In the genomic region with DNA sequence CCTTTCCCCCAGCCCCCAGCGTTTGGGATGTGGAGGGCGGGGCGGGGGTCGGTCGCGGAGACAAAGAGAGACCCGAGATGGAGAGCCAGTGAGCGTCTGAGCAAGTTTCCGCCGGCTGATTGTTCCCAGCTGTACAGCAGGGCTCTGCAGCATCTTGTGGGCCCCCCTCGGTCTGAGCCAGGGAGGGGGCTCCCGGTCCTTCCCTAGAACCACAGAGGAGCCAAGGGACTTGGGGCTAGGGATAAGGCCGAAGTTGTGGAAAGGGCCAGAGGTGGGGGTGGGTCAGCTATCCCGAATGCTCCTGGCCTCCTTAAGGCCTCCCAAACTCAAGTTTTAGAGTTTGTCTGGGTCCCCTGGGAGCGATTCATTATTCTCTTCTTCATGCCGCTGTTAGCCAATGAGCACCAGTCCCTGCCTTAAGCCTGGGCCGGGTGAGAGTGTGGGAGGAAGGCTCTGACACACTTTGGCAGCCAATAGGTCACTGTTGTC, we compare ENCODE assay signal across 8 mouse cellular contexts. TPM values are rescaled to one million over a fixed set of nuclear protein-coding genes. Genes with fewer than 3 reads are reported as not detected.
DNase-seq lines count a peak whose midpoint lies in the region; ATAC-seq and TF ChIP-seq lines count a peak whose summit lies in the region.

No protein-coding gene starts in this region.

- H3K4me1 ChIP-seq in cortical plate, adult 2 months (ENCODE audit: control insufficient read depth, insufficient read depth, low read length) = peaks cover 8% of the 10 kb centered on the region; the same call in 1 of the 2 replicates
- H3K4me1 ChIP-seq in hindbrain, embryonic 16.5 days (ENCODE audit: control insufficient read depth, insufficient read depth, low read depth, low read length) = peaks cover 18% of the 10 kb centered on the region
- peaks cover 12% of the 10 kb centered on the region for H3K4me1 ChIP-seq in lung, embryonic 16.5 days (replicated peaks; ENCODE audit: control insufficient read depth, insufficient read depth, low read length)
- 0 out of 2 replicates have a peak, but pooled peaks cover 2% of the 10 kb centered on the region for H3K4me1 ChIP-seq in stomach, postnatal 0 days (replicated peaks; ENCODE audit: control insufficient read depth, insufficient read depth)

- no peak for TF ChIP-seq CTCF in cortical plate, adult 2 months (IDR thresholded peaks at IDR 0.05; ENCODE audit: extremely low read depth, insufficient read depth, low read length)
- TF ChIP-seq CTCF in stomach, postnatal 0 days (IDR thresholded peaks at IDR 0.05; ENCODE audit: low read depth) = no peak

- 0% methylated on average over 17 of the region's 17 CpGs for WGBS in hindbrain, embryonic 16.5 days
- 3% methylated on average over 16 of the region's 17 CpGs for WGBS in lung, embryonic 16.5 days
- WGBS in stomach, postnatal 0 days = 4% methylated on average over 17 of the region's 17 CpGs

- no peak for TF ChIP-seq POLR2A in cortical plate, adult 2 months (IDR thresholded peaks at IDR 0.05; ENCODE audit: extremely low read depth, insufficient read depth, low read length)

- H3K27ac ChIP-seq in cortical plate, adult 2 months (ENCODE audit: insufficient read depth, low read length) = no peak overlapping the region
- peak overlapping the region; percentile 81 for H3K27ac ChIP-seq in hindbrain, embryonic 16.5 days (ENCODE audit: low read depth, low read length)
- H3K27ac ChIP-seq in lung, embryonic 16.5 days (ENCODE audit: low read length) = peak overlapping the region; percentile 94
- peak overlapping the region; percentile 78 for H3K27ac ChIP-seq in stomach, postnatal 0 days (replicated peaks)

- H3K4me3 ChIP-seq in cortical plate, adult 2 months (ENCODE audit: insufficient read depth, low read length) = peak overlapping the region; percentile 59
- H3K4me3 ChIP-seq in hindbrain, embryonic 16.5 days (ENCODE audit: low read length) = peak overlapping the region; percentile 71
- H3K4me3 ChIP-seq in lung, embryonic 16.5 days (ENCODE audit: low read length) = peak overlapping the region; percentile 77
- H3K4me3 ChIP-seq in stomach, postnatal 0 days (ENCODE audit: low read depth, low read length) = peak overlapping the region; percentile 61

- no peaks in the 10 kb centered on the region for H3K9me3 ChIP-seq in hindbrain, embryonic 16.5 days (ENCODE audit: control insufficient read depth, low read length)
- no peaks in the 10 kb centered on the region for H3K9me3 ChIP-seq in lung, embryonic 16.5 days (ENCODE audit: control insufficient read depth, low read length)
- no peaks in the 10 kb centered on the region for H3K9me3 ChIP-seq in stomach, postnatal 0 days (ENCODE audit: control insufficient read depth, low read length)

- no peaks in the 10 kb centered on the region for H3K27me3 ChIP-seq in hindbrain, embryonic 16.5 days (replicated peaks; ENCODE audit: control insufficient read depth, insufficient read depth, low read length)
- H3K27me3 ChIP-seq in lung, embryonic 16.5 days (ENCODE audit: control insufficient read depth, insufficient read depth, low read depth, low read length) = no peaks in the 10 kb centered on the region
- H3K27me3 ChIP-seq in stomach, postnatal 0 days (ENCODE audit: control insufficient read depth, insufficient read depth, low read length) = no peaks in the 10 kb centered on the region

- H3K36me3 ChIP-seq in hindbrain, embryonic 16.5 days (ENCODE audit: control insufficient read depth, insufficient read depth, low read length) = peaks cover 24% of the 10 kb centered on the region
- H3K36me3 ChIP-seq in lung, embryonic 16.5 days (ENCODE audit: control insufficient read depth, insufficient read depth, low read length) = peaks cover 30% of the 10 kb centered on the region
- peaks cover 10% of the 10 kb centered on the region for H3K36me3 ChIP-seq in stomach, postnatal 0 days (ENCODE audit: control insufficient read depth, insufficient read depth, low read length)

- H3K9ac ChIP-seq in hindbrain, embryonic 16.5 days (ENCODE audit: low read depth, low read length) = peak overlapping the region; percentile 83
- peak overlapping the region; percentile 87 for H3K9ac ChIP-seq in lung, embryonic 16.5 days (ENCODE audit: low read length)
- H3K9ac ChIP-seq in stomach, postnatal 0 days (ENCODE audit: low read length) = peak overlapping the region; percentile 77

- TF ChIP-seq EP300 in stomach, postnatal 0 days (optimal IDR thresholded peaks at IDR 0.05) = no peak

- peak overlapping the region; percentile 67 for H3K4me2 ChIP-seq in hindbrain, embryonic 16.5 days (ENCODE audit: low read length)
- peak overlapping the region; percentile 63 for H3K4me2 ChIP-seq in lung, embryonic 16.5 days (ENCODE audit: low read depth, low read length)
- H3K4me2 ChIP-seq in stomach, postnatal 0 days (replicated peaks; ENCODE audit: low read depth) = peak overlapping the region; percentile 61

- peak; percentile 43 for ATAC-seq in hindbrain, embryonic 16.5 days
- peak; percentile 69 for ATAC-seq in lung, embryonic 16.5 days (ENCODE audit: low read depth)
- no peak; the same call in 1 of the 2 replicates for ATAC-seq in stomach, postnatal 0 days (ENCODE audit: low FRiP score, low TSS enrichment)

- DNase-seq in fibroblast of lung, adult 2 months (ENCODE audit: low read depth) = peak; percentile 10
- DNase-seq in stomach, postnatal 0 days (ENCODE audit: low spot score) = no peak
- no peak for DNase-seq in cerebellum, adult 11-12 months
- no peak for DNase-seq in natural killer cell, adult 2 months (ENCODE audit: low spot score in 2 of 2)
- no peak for DNase-seq in B cell, adult 2 months

RNA-seq across cellular contexts. Expression of gene Mfap2, which starts 0.8 kb away (rescaled TPM):
- polyA plus RNA-seq in cortical plate, adult 2 months (2012; rRNA removed) = 9.6 and 10.9 TPM in 2 replicates
- 130 and 180 TPM in 2 replicates for polyA plus RNA-seq in hindbrain, embryonic 16.5 days (2015; fragmentation: Nextera tagmentation; extraction: Ambion mirVana)
- polyA plus RNA-seq in lung, embryonic 16.5 days (2015; fragmentation: Nextera tagmentation; extraction: Ambion mirVana) = 500 and 511 TPM in 2 replicates
- 244 and 247 TPM in 2 replicates for polyA plus RNA-seq in stomach, postnatal 0 days (2015; fragmentation: Nextera tagmentation; extraction: Ambion mirVana)

RNA-seq across cellular contexts. Expression of gene Atp13a2, which starts 24.3 kb away (rescaled TPM):
- polyA plus RNA-seq in cortical plate, adult 2 months (2012; rRNA removed) = 180 and 187 TPM in 2 replicates
- polyA plus RNA-seq in hindbrain, embryonic 16.5 days (2015; fragmentation: Nextera tagmentation; extraction: Ambion mirVana) = 185 and 196 TPM in 2 replicates
- 34.5 and 35.6 TPM in 2 replicates for polyA plus RNA-seq in lung, embryonic 16.5 days (2015; fragmentation: Nextera tagmentation; extraction: Ambion mirVana)
- 14.4 and 15.9 TPM in 2 replicates for polyA plus RNA-seq in stomach, postnatal 0 days (2015; fragmentation: Nextera tagmentation; extraction: Ambion mirVana)

RNA-seq across cellular contexts. Expression of gene Crocc, which starts 49.4 kb away (rescaled TPM):
- 85.8 and 95.2 TPM in 2 replicates for polyA plus RNA-seq in cortical plate, adult 2 months (2012; rRNA removed)
- 4.6 and 4.9 TPM in 2 replicates for polyA plus RNA-seq in hindbrain, embryonic 16.5 days (2015; fragmentation: Nextera tagmentation; extraction: Ambion mirVana)
- polyA plus RNA-seq in lung, embryonic 16.5 days (2015; fragmentation: Nextera tagmentation; extraction: Ambion mirVana) = 5.3 and 5.5 TPM in 2 replicates
- polyA plus RNA-seq in stomach, postnatal 0 days (2015; fragmentation: Nextera tagmentation; extraction: Ambion mirVana) = 1.4 and 1.6 TPM in 2 replicates

RNA-seq across cellular contexts. Expression of gene Sdhb, which starts 50.0 kb away (rescaled TPM):
- 276 and 282 TPM in 2 replicates for polyA plus RNA-seq in cortical plate, adult 2 months (2012; rRNA removed)
- 490 and 530 TPM in 2 replicates for polyA plus RNA-seq in hindbrain, embryonic 16.5 days (2015; fragmentation: Nextera tagmentation; extraction: Ambion mirVana)
- 347 and 354 TPM in 2 replicates for polyA plus RNA-seq in lung, embryonic 16.5 days (2015; fragmentation: Nextera tagmentation; extraction: Ambion mirVana)
- 374 and 382 TPM in 2 replicates for polyA plus RNA-seq in stomach, postnatal 0 days (2015; fragmentation: Nextera tagmentation; extraction: Ambion mirVana)

Comparison
In these comparisons a context has a peak if more than half of its experiments do, and no peak if none do; other contexts are left out.
1. RNA of gene Mfap2, which starts 0.8 kb away (polyA plus RNA-seq): 500 to 511 TPM in lung, embryonic 16.5 days, 244 to 247 TPM in stomach, postnatal 0 days and 130 to 180 TPM in hindbrain, embryonic 16.5 days; 9.6 to 10.9 TPM in cortical plate, adult 2 months; every median in the first group is over 10 times any median in the second.
2. RNA of gene Crocc, which starts 49.4 kb away (polyA plus RNA-seq): 85.8 to 95.2 TPM in cortical plate, adult 2 months; 5.3 to 5.5 TPM in lung, embryonic 16.5 days, 4.6 to 4.9 TPM in hindbrain, embryonic 16.5 days and 1.4 to 1.6 TPM in stomach, postnatal 0 days; every median in the first group is over 10 times any median in the second.
3. Peak in every context shown above with its lines, with median percentiles within 50 percentile points of each other: H3K4me3 ChIP-seq, H3K4me2 ChIP-seq and H3K9ac ChIP-seq.